Mouse (Mus musculus): ENCODE results near the gene Shroom3.

GRCm38 (mm10) chr5:92934269-92934939 lies 251.2 kb downstream of the Shroom3 start:
- TF ChIP-seq POLR2A (IDR thresholded peaks at IDR 0.05; ENCODE audit: borderline replicate concordance, insufficient read depth, low read length) = no peak
- no peak for TF ChIP-seq CTCF (IDR thresholded peaks at IDR 0.05; ENCODE audit: borderline replicate concordance, insufficient read depth, low read depth, low read length)

Measured in cerebellum, adult 2 months (tissue).